Mouse (Mus musculus) neural tube, embryonic 12.5 days (tissue): ENCODE data around the gene Aim2. TPM values are rescaled to one million over a fixed set of nuclear protein-coding genes. Genes with fewer than 3 reads are reported as not detected.

ENCODE experiments used
- ATAC-seq: fragments of 200-750 bp; cut with Nextera tagmentation; 2 replicates; pipeline ENCODE4 v1.8.0; 2017; ENCODE audit warnings: low read depth, mild to moderate bottlenecking, moderate TSS enrichment, moderate library complexity; ENCODE audit not compliant: low FRiP score
- H3K27ac ChIP-seq: fragments of 300-500 bp; sonication (generic); 2 replicates; pipeline ENCODE4 v1.5.1; 2016
- H3K27me3 ChIP-seq: fragments of 300-500 bp; sonication (generic); replicated peaks from 2 replicates; pipeline ENCODE4 v1.6.1; 2016; ENCODE audit warnings: mild to moderate bottlenecking
- H3K36me3 ChIP-seq: fragments of 300-500 bp; sonication (generic); 2 replicates; pipeline ENCODE4 v1.6.1; 2016; ENCODE audit warnings: mild to moderate bottlenecking
- H3K4me1 ChIP-seq: fragments of 300-500 bp; sonication (generic); 2 replicates; pipeline ENCODE4 v1.6.1; 2016
- H3K4me2 ChIP-seq: fragments of 300-500 bp; sonication (generic); replicated peaks from 2 replicates; pipeline ENCODE4 v1.6.1; 2016; ENCODE audit warnings: mild to moderate bottlenecking
- H3K4me3 ChIP-seq: fragments of 300-500 bp; sonication (generic); 2 replicates; pipeline ENCODE4 v1.5.1; 2016
- H3K9ac ChIP-seq: fragments of 300-500 bp; sonication (generic); 2 replicates; pipeline ENCODE4 v1.6.1; 2016; ENCODE audit warnings: mild to moderate bottlenecking
- H3K9me3 ChIP-seq: fragments of 300-500 bp; sonication (generic); 2 replicates; pipeline ENCODE4 v1.6.1; 2016; ENCODE audit warnings: mild to moderate bottlenecking
- WGBS: fragments of 180-500 bp; shearing (Covaris S2); methylation state at CpG from one replicate; pipeline ENCODE4 v1.1.7; 2016; 5-methylcytosine and 5-hydroxymethylcytosine counted together
- polyA plus RNA-seq: library from polyadenylated mRNA; unstranded; fragments of >200 nt; fragmentation: Nextera tagmentation; extraction: Ambion mirVana; gene quantifications from 2 replicates; pipeline ENCODE4 v1.2.1, GENCODE M21; 2016

Aim2 gene
- polyA plus RNA-seq, 1 experiment from 2014 or later = 3.8 TPM

- no peaks in the 10 kb centered on the region for H3K36me3 ChIP-seq
- no peak overlapping the region for H3K4me3 ChIP-seq
- H3K9me3 ChIP-seq = no peaks in the 10 kb centered on the region
- no peak overlapping the region for H3K27ac ChIP-seq
- H3K4me1 ChIP-seq = no peaks in the 10 kb centered on the region
- H3K4me2 ChIP-seq = no peak overlapping the region
- H3K27me3 ChIP-seq = no peaks in the 10 kb centered on the region
- H3K9ac ChIP-seq = no peak overlapping the region
- 89% methylated on average over 4 of the region's 4 CpGs for WGBS
- ATAC-seq = no peak
Observed at GRCm38 (mm10) chr1:173411863-173412262, 61.2 kb downstream of the Aim2 start.

- no peak overlapping the region for H3K4me3 ChIP-seq
- H3K9me3 ChIP-seq = no peaks in the 10 kb centered on the region
- 66% methylated on average over 3 of the region's 3 CpGs for WGBS
- ATAC-seq = no peak
- H3K4me1 ChIP-seq = no peaks in the 10 kb centered on the region
- no peak overlapping the region for H3K4me2 ChIP-seq
- no peak overlapping the region for H3K27ac ChIP-seq
- no peak overlapping the region for H3K9ac ChIP-seq
- H3K36me3 ChIP-seq = no peaks in the 10 kb centered on the region
- no peaks in the 10 kb centered on the region for H3K27me3 ChIP-seq
Observed at GRCm38 (mm10) chr1:173414631-173415030, 64.0 kb downstream of the Aim2 start.

GRCm38 (mm10) chr1:173418516-173418915, 67.8 kb downstream of the Aim2 start:
- no peak overlapping the region for H3K4me2 ChIP-seq
- H3K4me1 ChIP-seq = no peaks in the 10 kb centered on the region
- no peaks in the 10 kb centered on the region for H3K36me3 ChIP-seq
- H3K9me3 ChIP-seq = no peaks in the 10 kb centered on the region
- no peak for ATAC-seq
- H3K9ac ChIP-seq = no peak overlapping the region
- 84% methylated on average over 3 of the region's 3 CpGs for WGBS
- no peak overlapping the region for H3K4me3 ChIP-seq
- no peak overlapping the region for H3K27ac ChIP-seq
- H3K27me3 ChIP-seq = no peaks in the 10 kb centered on the region

- no peaks in the 10 kb centered on the region for H3K4me1 ChIP-seq
- H3K9ac ChIP-seq = no peak overlapping the region
- H3K36me3 ChIP-seq = no peaks in the 10 kb centered on the region
- ATAC-seq = no peak
- H3K27ac ChIP-seq = no peak overlapping the region
- H3K4me3 ChIP-seq = no peak overlapping the region
- H3K4me2 ChIP-seq = no peak overlapping the region
- WGBS = 70% methylated on average over 1 of the region's 1 CpGs
- H3K9me3 ChIP-seq = no peaks in the 10 kb centered on the region
- H3K27me3 ChIP-seq = no peaks in the 10 kb centered on the region
Observed at GRCm38 (mm10) chr1:173418936-173419621, 68.4 kb downstream of the Aim2 start.

- WGBS = 91% methylated on average over 6 of the region's 6 CpGs
Observed at GRCm38 (mm10) chr1:173420374-173420773, 69.7 kb downstream of the Aim2 start.

GRCm38 (mm10) chr1:173426345-173426744, 75.7 kb downstream of the Aim2 start:
- 84% methylated on average over 2 of the region's 2 CpGs for WGBS
- Histone ChIP-seq H3K4me2 (no peak overlapping the region), H3K27me3 (no peaks in the 10 kb centered on the region), H3K4me3 (no peak overlapping the region), H3K27ac (no peak overlapping the region), H3K36me3 (no peaks in the 10 kb centered on the region), H3K4me1 (no peaks in the 10 kb centered on the region), H3K9ac (no peak overlapping the region), H3K9me3 (no peaks in the 10 kb centered on the region)
- no peak for ATAC-seq

More at GRCm38 (mm10) chr1:173420374-173420773, 69.7 kb downstream of the Aim2 start:
- Histone ChIP-seq H3K27ac (no peak overlapping the region), H3K9me3 (no peaks in the 10 kb centered on the region), H3K9ac (no peak overlapping the region), H3K27me3 (no peaks in the 10 kb centered on the region), H3K4me1 (no peaks in the 10 kb centered on the region), H3K36me3 (no peaks in the 10 kb centered on the region), H3K4me2 (no peak overlapping the region), H3K4me3 (no peak overlapping the region)
- ATAC-seq = no peak

- WGBS = 88% methylated on average over 8 of the region's 8 CpGs
- Histone ChIP-seq H3K4me3 (no peak overlapping the region), H3K9me3 (no peaks in the 10 kb centered on the region), H3K36me3 (no peaks in the 10 kb centered on the region), H3K9ac (no peak overlapping the region), H3K27me3 (no peaks in the 10 kb centered on the region), H3K4me2 (no peak overlapping the region), H3K4me1 (no peaks in the 10 kb centered on the region), H3K27ac (no peak overlapping the region)
- no peak for ATAC-seq
Observed at GRCm38 (mm10) chr1:173427385-173427784, 76.7 kb downstream of the Aim2 start.

GRCm38 (mm10) chr1:173429995-173430699, 79.5 kb downstream of the Aim2 start:
- WGBS = 89% methylated on average over 5 of the region's 5 CpGs
- Histone ChIP-seq H3K9me3 (no peaks in the 10 kb centered on the region), H3K36me3 (no peaks in the 10 kb centered on the region), H3K4me1 (no peaks in the 10 kb centered on the region), H3K4me3 (no peak overlapping the region), H3K27me3 (no peaks in the 10 kb centered on the region), H3K27ac (no peak overlapping the region), H3K4me2 (no peak overlapping the region), H3K9ac (no peak overlapping the region)
- no peak for ATAC-seq

GRCm38 (mm10) chr1:173432411-173432810, 81.7 kb downstream of the Aim2 start:
- Histone ChIP-seq H3K27me3 (no peaks in the 10 kb centered on the region), H3K4me3 (no peak overlapping the region), H3K4me2 (no peak overlapping the region), H3K27ac (no peak overlapping the region), H3K9me3 (no peaks in the 10 kb centered on the region), H3K36me3 (no peaks in the 10 kb centered on the region), H3K4me1 (no peaks in the 10 kb centered on the region), H3K9ac (no peak overlapping the region)
- WGBS = 73% methylated on average over 2 of the region's 2 CpGs
- no peak for ATAC-seq

GRCm38 (mm10) chr1:173437161-173437953, 86.7 kb downstream of the Aim2 start:
- H3K4me3 ChIP-seq = no peak overlapping the region
- ATAC-seq = no peak
- 86% methylated on average over 6 of the region's 6 CpGs for WGBS

GRCm38 (mm10) chr1:173440681-173441080, 90.0 kb downstream of the Aim2 start:
- Histone ChIP-seq H3K4me1 (no peaks in the 10 kb centered on the region), H3K27me3 (no peaks in the 10 kb centered on the region), H3K4me3 (no peak overlapping the region), H3K9ac (no peak overlapping the region), H3K4me2 (no peak overlapping the region), H3K9me3 (no peaks in the 10 kb centered on the region), H3K27ac (no peak overlapping the region), H3K36me3 (no peaks in the 10 kb centered on the region)
- 76% methylated on average over 1 of the region's 1 CpGs for WGBS
- no peak for ATAC-seq

More at GRCm38 (mm10) chr1:173437161-173437953, 86.7 kb downstream of the Aim2 start:
- Histone ChIP-seq H3K27ac (no peak overlapping the region), H3K27me3 (no peaks in the 10 kb centered on the region), H3K9ac (no peak overlapping the region), H3K36me3 (no peaks in the 10 kb centered on the region), H3K4me2 (no peak overlapping the region), H3K4me1 (no peaks in the 10 kb centered on the region), H3K9me3 (no peaks in the 10 kb centered on the region)

- 78% methylated on average over 4 of the region's 4 CpGs for WGBS
Observed at GRCm38 (mm10) chr1:173441210-173441609, 90.5 kb downstream of the Aim2 start.

More at GRCm38 (mm10) chr1:173441210-173441609, 90.5 kb downstream of the Aim2 start:
- H3K36me3 ChIP-seq = no peaks in the 10 kb centered on the region
- no peaks in the 10 kb centered on the region for H3K4me1 ChIP-seq
- no peaks in the 10 kb centered on the region for H3K9me3 ChIP-seq
- H3K27me3 ChIP-seq = no peaks in the 10 kb centered on the region
- H3K9ac ChIP-seq = no peak overlapping the region
- H3K4me3 ChIP-seq = no peak overlapping the region
- ATAC-seq = no peak
- H3K4me2 ChIP-seq = no peak overlapping the region
- H3K27ac ChIP-seq = no peak overlapping the region
